Mouse (Mus musculus) CH12.LX (cell line): ENCODE measurements at regions not wholly inside any gene's neighbourhood (a gene's known extent, or its start where the extent isn't known, plus 50 kb on each side); places are given as distances from the start of the nearest gene placed in this dataset.

Experiments used
- CHD1 ChIP-seq: IDR thresholded peaks from 2 replicates; pipeline ENCODE4 v1.6.1; 2012; ENCODE audit warnings: low read depth, low read length, improper control_type of control experiment, inconsistent platforms
- CTCF ChIP-seq, 2 experiments: IDR thresholded peaks in 1 of 2; conservative IDR thresholded peaks in 1 of 2; 2 replicates each; pipeline ENCODE4 v1.5.1; 2011 to 2012; ENCODE audit warnings: low read depth in 2 of 2, low read length in 2 of 2, improper control_type of control experiment in 1 of 2, inconsistent platforms in 1 of 2, mild to moderate bottlenecking in 1 of 2, moderate library complexity in 1 of 2
- E2F4 ChIP-seq: IDR thresholded peaks from 2 replicates; pipeline ENCODE4 v1.6.1; 2011; ENCODE audit warnings: low read depth, low read length, improper control_type of control experiment; ENCODE audit not compliant: insufficient replicate concordance
- ELF1 ChIP-seq: IDR thresholded peaks from 2 replicates; pipeline ENCODE4 v1.6.1; 2014; ENCODE audit warnings: low read depth, mild to moderate bottlenecking, inconsistent platforms, low read length, improper control_type of control experiment
- MAZ ChIP-seq: IDR thresholded peaks from 2 replicates; pipeline ENCODE4 v1.6.1; 2012; ENCODE audit warnings: low read depth, mild to moderate bottlenecking, inconsistent platforms, low read length, improper control_type of control experiment, moderate library complexity
- POLR2A ChIP-seq: IDR thresholded peaks from 2 replicates; pipeline ENCODE4 v1.6.1; 2011; ENCODE audit warnings: low read depth, mild to moderate bottlenecking, improper control_type of control experiment, low read length
- RAD21 ChIP-seq: IDR thresholded peaks from 2 replicates; pipeline ENCODE4 v1.6.1; 2011; ENCODE audit warnings: low read depth, mild to moderate bottlenecking, low read length, improper control_type of control experiment, moderate library complexity
- TBP ChIP-seq: conservative IDR thresholded peaks from 2 replicates; pipeline ENCODE4 v1.6.1; 2011; ENCODE audit warnings: low read depth, low read length, improper control_type of control experiment

DNA sequence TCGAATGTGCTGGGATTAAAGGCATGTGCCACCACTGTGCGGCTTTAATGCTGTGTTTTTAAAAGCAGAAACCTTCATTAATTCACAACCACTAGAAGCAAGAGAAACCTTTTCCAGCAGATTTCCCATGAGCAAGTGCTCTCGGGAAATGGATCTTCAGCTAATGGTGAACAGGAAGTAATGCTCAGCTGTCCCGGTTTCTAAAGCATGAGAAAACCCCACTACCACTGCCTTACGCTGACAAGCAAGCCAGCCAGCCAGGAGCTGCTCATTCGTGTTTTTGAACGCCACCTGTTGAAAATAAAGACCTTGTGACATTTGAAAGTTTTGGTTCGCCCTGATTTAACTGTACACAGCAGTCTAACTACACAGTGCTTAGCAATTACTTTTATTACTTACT is 1324.7 kb upstream of the Zeb2 start:
- peak; percentile 26 for TF ChIP-seq RAD21
- no peak for TF ChIP-seq CTCF (conservative IDR thresholded peaks at IDR 0.05 in 1 of 2, IDR thresholded peaks at IDR 0.05 in 1 of 2; ENCODE audit: low read depth in 2 of 2, low read length in 2 of 2)
- TF ChIP-seq TBP: no peak
- TF ChIP-seq E2F4: no peak
- no peak for TF ChIP-seq POLR2A
- no peak for TF ChIP-seq MAZ
- TF ChIP-seq ELF1: no peak
- TF ChIP-seq CHD1: no peak
